Mouse (Mus musculus): ENCODE measurements around the gene Dip2b. TPM values are rescaled to one million over a fixed set of nuclear protein-coding genes. Genes with fewer than 3 reads are reported as not detected.

Gene Dip2b
- polyA plus RNA-seq, 1 experiment from 2014 or later, result 16.3 TPM

- Histone ChIP-seq H3K9me3 (replicated peaks) (peaks cover 6% of the 10 kb centered on the region; the same call in 1 of the 2 replicates), H3K4me2 (no peak overlapping the region), H3K27me3 (replicated peaks) (no peaks in the 10 kb centered on the region), H3K36me3 (no peaks in the 10 kb centered on the region), H3K4me3 (no peak overlapping the region), H3K4me1 (replicated peaks) (0 out of 2 replicates have a peak, but pooled peaks cover 2% of the 10 kb centered on the region), H3K9ac (no peak overlapping the region), H3K27ac (ENCODE audit: poor library complexity, severe bottlenecking) (no peak overlapping the region)
- 71% methylated on average over 2 of the region's 2 CpGs for WGBS
- ATAC-seq (ENCODE audit: insufficient number of reproducible peaks, low FRiP score), result no peak
Measured at GRCm38 (mm10) chr15:100028133-100028532, 10.3 kb upstream of the Dip2b start.

GRCm38 (mm10) chr15:100029497-100029896 lies 9.0 kb upstream of the Dip2b start:
- Histone ChIP-seq H3K4me2 (no peak overlapping the region), H3K9me3 (replicated peaks) (peaks cover 6% of the 10 kb centered on the region; the same call in 1 of the 2 replicates), H3K9ac (no peak overlapping the region), H3K36me3 (no peaks in the 10 kb centered on the region), H3K27ac (ENCODE audit: poor library complexity, severe bottlenecking) (no peak overlapping the region), H3K4me1 (replicated peaks) (no peaks in the 10 kb centered on the region), H3K4me3 (no peak overlapping the region), H3K27me3 (replicated peaks) (no peaks in the 10 kb centered on the region)
- ATAC-seq (ENCODE audit: insufficient number of reproducible peaks, low FRiP score), result no peak
- 68% methylated on average over 8 of the region's 8 CpGs for WGBS

- Histone ChIP-seq H3K36me3 (no peaks in the 10 kb centered on the region), H3K4me3 (no peak overlapping the region), H3K4me1 (replicated peaks) (no peaks in the 10 kb centered on the region), H3K9me3 (replicated peaks) (peaks cover 6% of the 10 kb centered on the region; the same call in 1 of the 2 replicates), H3K4me2 (no peak overlapping the region), H3K9ac (no peak overlapping the region), H3K27me3 (replicated peaks) (no peaks in the 10 kb centered on the region), H3K27ac (ENCODE audit: poor library complexity, severe bottlenecking) (no peak overlapping the region)
- WGBS, result 80% methylated on average over 2 of the region's 2 CpGs
- ATAC-seq (ENCODE audit: insufficient number of reproducible peaks, low FRiP score), result no peak
Measured at GRCm38 (mm10) chr15:100029900-100030299, 8.6 kb upstream of the Dip2b start.

- Histone ChIP-seq H3K4me2 (no peak overlapping the region), H3K4me3 (no peak overlapping the region), H3K36me3 (no peaks in the 10 kb centered on the region), H3K4me1 (replicated peaks) (no peaks in the 10 kb centered on the region), H3K27ac (ENCODE audit: poor library complexity, severe bottlenecking) (no peak overlapping the region), H3K9ac (no peak overlapping the region), H3K27me3 (replicated peaks) (no peaks in the 10 kb centered on the region), H3K9me3 (replicated peaks) (peaks cover 4% of the 10 kb centered on the region; the same call in 1 of the 2 replicates)
- 90% methylated on average over 3 of the region's 3 CpGs for WGBS
- no peak for ATAC-seq (ENCODE audit: insufficient number of reproducible peaks, low FRiP score)
Measured at GRCm38 (mm10) chr15:100032546-100032945, 5.9 kb upstream of the Dip2b start.

- Histone ChIP-seq H3K4me3 (peak overlapping the region; percentile 94), H3K27me3 (replicated peaks) (no peaks in the 10 kb centered on the region), H3K4me2 (peak overlapping the region; percentile 79), H3K36me3 (no peaks in the 10 kb centered on the region), H3K9me3 (replicated peaks) (no peaks in the 10 kb centered on the region), H3K27ac (ENCODE audit: poor library complexity, severe bottlenecking) (peak overlapping the region; percentile 97), H3K9ac (peak overlapping the region; percentile 98), H3K4me1 (replicated peaks) (peaks cover 26% of the 10 kb centered on the region)
- WGBS, result under 1% methylated on average over 36 of the region's 36 CpGs
- ATAC-seq (ENCODE audit: insufficient number of reproducible peaks, low FRiP score), result peak; percentile 54
Measured at GRCm38 (mm10) chr15:100039001-100039701, 687 bp downstream of the Dip2b start.

- WGBS, result 25% methylated on average over 14 of the region's 14 CpGs
- Histone ChIP-seq H3K4me2 (peak overlapping the region; percentile 58), H3K4me3 (peak overlapping the region; percentile 17), H3K27me3 (replicated peaks) (no peaks in the 10 kb centered on the region), H3K36me3 (no peaks in the 10 kb centered on the region), H3K4me1 (replicated peaks) (peaks cover 36% of the 10 kb centered on the region), H3K9me3 (replicated peaks) (no peaks in the 10 kb centered on the region), H3K9ac (peak overlapping the region; percentile 69), H3K27ac (ENCODE audit: poor library complexity, severe bottlenecking) (peak overlapping the region; percentile 28)
- no peak for ATAC-seq (ENCODE audit: insufficient number of reproducible peaks, low FRiP score)
Measured at GRCm38 (mm10) chr15:100040541-100041266, 2.2 kb downstream of the Dip2b start.

- H3K4me1 ChIP-seq (replicated peaks), result peaks cover 44% of the 10 kb centered on the region
- 33% methylated on average over 10 of the region's 10 CpGs for WGBS
- H3K9ac ChIP-seq, result peak overlapping the region; percentile 69
- no peak for ATAC-seq (ENCODE audit: insufficient number of reproducible peaks, low FRiP score)
- no peaks in the 10 kb centered on the region for H3K9me3 ChIP-seq (replicated peaks)
- H3K36me3 ChIP-seq, result no peaks in the 10 kb centered on the region
- H3K27ac ChIP-seq (ENCODE audit: poor library complexity, severe bottlenecking), result peak overlapping the region; percentile 28; the same call in 1 of the 2 replicates
- peak overlapping the region; percentile 17 for H3K4me3 ChIP-seq
- H3K27me3 ChIP-seq (replicated peaks), result no peaks in the 10 kb centered on the region
- H3K4me2 ChIP-seq, result peak overlapping the region; percentile 58
Measured at GRCm38 (mm10) chr15:100041267-100042047, 3.0 kb downstream of the Dip2b start.

GRCm38 (mm10) chr15:100042048-100042400 lies 3.6 kb downstream of the Dip2b start:
- no peak overlapping the region for H3K4me3 ChIP-seq
- H3K4me2 ChIP-seq, result peak overlapping the region; percentile 58
- peaks cover 3% of the 10 kb centered on the region for H3K36me3 ChIP-seq
- ATAC-seq (ENCODE audit: insufficient number of reproducible peaks, low FRiP score), result no peak
- no peaks in the 10 kb centered on the region for H3K27me3 ChIP-seq (replicated peaks)
- no peaks in the 10 kb centered on the region for H3K9me3 ChIP-seq (replicated peaks)
- 55% methylated on average over 9 of the region's 9 CpGs for WGBS
- peaks cover 49% of the 10 kb centered on the region for H3K4me1 ChIP-seq (replicated peaks)
- peak overlapping the region; percentile 49; the same call in 1 of the 2 replicates for H3K9ac ChIP-seq
- H3K27ac ChIP-seq (ENCODE audit: poor library complexity, severe bottlenecking), result peak overlapping the region; percentile 22; the same call in 1 of the 2 replicates

GRCm38 (mm10) chr15:100045576-100045975 lies 7.1 kb downstream of the Dip2b start:
- H3K4me2 ChIP-seq, result no peak overlapping the region
- no peak overlapping the region for H3K9ac ChIP-seq
- H3K9me3 ChIP-seq (replicated peaks), result no peaks in the 10 kb centered on the region
- H3K4me1 ChIP-seq (replicated peaks), result peaks cover 44% of the 10 kb centered on the region
- H3K27me3 ChIP-seq (replicated peaks), result no peaks in the 10 kb centered on the region
- H3K36me3 ChIP-seq, result peaks cover 15% of the 10 kb centered on the region
- H3K27ac ChIP-seq (ENCODE audit: poor library complexity, severe bottlenecking), result no peak overlapping the region
- no peak for ATAC-seq (ENCODE audit: insufficient number of reproducible peaks, low FRiP score)
- no peak overlapping the region for H3K4me3 ChIP-seq
- 51% methylated on average over 6 of the region's 6 CpGs for WGBS

- H3K4me2 ChIP-seq, result no peak overlapping the region
- H3K4me1 ChIP-seq (replicated peaks), result peaks cover 34% of the 10 kb centered on the region
- no peak overlapping the region for H3K9ac ChIP-seq
- no peak for ATAC-seq (ENCODE audit: insufficient number of reproducible peaks, low FRiP score)
- peaks cover 15% of the 10 kb centered on the region for H3K36me3 ChIP-seq
- 85% methylated on average over 7 of the region's 7 CpGs for WGBS
- H3K27me3 ChIP-seq (replicated peaks), result no peaks in the 10 kb centered on the region
- H3K27ac ChIP-seq (ENCODE audit: poor library complexity, severe bottlenecking), result no peak overlapping the region
- no peaks in the 10 kb centered on the region for H3K9me3 ChIP-seq (replicated peaks)
- no peak overlapping the region for H3K4me3 ChIP-seq
Measured at GRCm38 (mm10) chr15:100049496-100050087, 11.1 kb downstream of the Dip2b start.
